Mouse (Mus musculus): ENCODE results near the gene Cep95. TPM values are rescaled to one million over a fixed set of nuclear protein-coding genes. Genes with fewer than 3 reads are reported as not detected.

The Cep95 gene
- polyA plus RNA-seq, 1 experiment, result 26.6 TPM

DNA sequence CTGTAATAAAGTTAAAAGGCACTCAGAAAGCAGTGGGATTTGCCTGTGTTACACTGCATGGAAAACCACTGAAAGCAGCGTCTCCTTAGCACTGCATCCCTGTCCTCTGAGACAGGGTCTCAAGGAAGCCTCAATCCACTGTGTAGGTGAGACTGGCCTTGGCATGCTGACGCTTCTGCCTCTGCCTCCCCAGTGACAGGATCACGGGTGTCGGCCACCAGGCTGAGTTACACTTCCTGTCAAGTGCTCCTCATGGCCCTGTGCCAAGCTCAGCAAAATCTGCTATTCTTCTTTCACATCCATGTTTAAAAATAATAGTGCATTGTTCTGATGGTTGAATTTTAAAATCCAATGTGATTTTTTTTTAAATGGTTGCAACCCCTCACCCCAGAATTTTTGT is 31.9 kb downstream of the Cep95 start:
- TF ChIP-seq CTCF (IDR thresholded peaks at IDR 0.05; ENCODE audit: low read depth, low read length) (no peak), POLR2A (IDR thresholded peaks at IDR 0.05; ENCODE audit: borderline replicate concordance, low read depth, low read length) (no peak)
- H3K27ac ChIP-seq (ENCODE audit: insufficient read depth, low read depth, low read length), result peak overlapping the region; percentile 94
- H3K4me1 ChIP-seq (ENCODE audit: control insufficient read depth, insufficient read depth, low read length), result peaks cover 55% of the 10 kb centered on the region
- H3K4me3 ChIP-seq (ENCODE audit: insufficient read depth, low read length), result no peak overlapping the region

DNA sequence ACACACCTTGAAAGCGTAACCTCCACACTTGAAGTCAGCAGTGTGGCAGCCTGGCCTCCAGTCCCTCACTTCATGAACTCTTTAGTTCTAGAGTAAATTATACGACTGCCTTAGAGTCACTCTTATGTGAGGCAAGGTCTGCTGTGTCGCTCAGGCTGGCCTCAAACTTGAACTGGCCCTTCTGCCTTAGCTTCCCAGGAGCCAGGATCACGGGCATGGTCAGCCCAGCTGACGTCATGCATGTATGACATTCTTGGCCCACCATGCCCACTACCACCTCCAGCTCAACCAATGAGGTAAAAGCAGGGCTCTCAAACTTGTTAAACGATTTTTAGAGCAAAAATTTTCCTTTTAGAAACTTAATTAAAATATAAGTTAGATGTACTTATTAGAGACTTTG is 32.3 kb downstream of the Cep95 start:
- H3K27ac ChIP-seq (ENCODE audit: insufficient read depth, low read depth, low read length), result peak overlapping the region; percentile 94
- TF ChIP-seq CTCF (IDR thresholded peaks at IDR 0.05; ENCODE audit: low read depth, low read length), result no peak
- TF ChIP-seq POLR2A (IDR thresholded peaks at IDR 0.05; ENCODE audit: borderline replicate concordance, low read depth, low read length), result no peak
- peaks cover 55% of the 10 kb centered on the region for H3K4me1 ChIP-seq (ENCODE audit: control insufficient read depth, insufficient read depth, low read length)
- no peak overlapping the region for H3K4me3 ChIP-seq (ENCODE audit: insufficient read depth, low read length)

DNA sequence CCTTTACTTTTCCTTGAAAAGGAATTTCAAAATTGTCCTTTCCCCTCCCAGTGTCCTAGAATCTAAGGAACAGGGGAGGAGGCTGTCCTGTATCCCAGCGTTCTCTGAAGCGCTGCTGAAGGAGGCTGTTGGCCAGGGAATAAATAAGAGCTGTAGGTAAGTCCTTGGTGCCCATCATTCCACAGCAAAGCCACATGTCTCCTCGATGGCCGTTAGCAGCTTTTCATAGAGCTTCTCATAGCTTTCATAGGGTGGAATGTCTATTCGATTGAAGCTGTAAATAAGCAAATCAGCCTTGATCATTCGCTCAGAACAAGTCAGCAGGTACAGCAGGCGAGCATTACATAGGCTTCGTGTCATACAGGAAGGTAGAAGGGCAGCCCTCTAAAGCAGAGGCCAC is 33.4 kb downstream of the Cep95 start:
- Histone ChIP-seq H3K27ac (ENCODE audit: insufficient read depth, low read depth, low read length) (no peak overlapping the region), H3K4me3 (ENCODE audit: insufficient read depth, low read length) (no peak overlapping the region)
- TF ChIP-seq POLR2A (IDR thresholded peaks at IDR 0.05; ENCODE audit: borderline replicate concordance, low read depth, low read length) (no peak), CTCF (IDR thresholded peaks at IDR 0.05; ENCODE audit: low read depth, low read length) (no peak)

DNA sequence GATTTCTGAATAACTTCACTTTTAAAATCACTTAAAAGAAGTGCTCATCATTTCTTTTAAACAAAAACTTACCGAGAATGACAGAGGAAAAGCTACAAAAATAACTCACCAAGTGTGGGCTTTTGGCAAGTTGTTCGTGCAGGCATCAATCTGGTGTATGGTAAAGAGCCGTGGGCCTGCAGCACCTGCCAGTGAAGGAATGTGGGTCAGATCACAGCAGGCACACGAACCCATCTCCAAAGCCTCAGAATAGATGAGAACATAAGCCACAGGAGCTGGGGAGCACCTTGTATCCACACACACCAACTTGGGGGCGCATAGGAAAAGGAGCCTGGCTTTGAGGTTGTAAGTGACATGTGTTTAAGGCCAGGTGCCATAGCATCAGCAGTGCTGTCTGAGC is 33.9 kb downstream of the Cep95 start:
- Histone ChIP-seq H3K27ac (ENCODE audit: insufficient read depth, low read depth, low read length) (peak overlapping the region; percentile 21), H3K4me1 (ENCODE audit: control insufficient read depth, insufficient read depth, low read length) (peaks cover 53% of the 10 kb centered on the region), H3K4me3 (ENCODE audit: insufficient read depth, low read length) (no peak overlapping the region)
- TF ChIP-seq POLR2A (IDR thresholded peaks at IDR 0.05; ENCODE audit: borderline replicate concordance, low read depth, low read length) (no peak), CTCF (IDR thresholded peaks at IDR 0.05; ENCODE audit: low read depth, low read length) (no peak)

More for the DNA sequence above, 33.4 kb downstream of the Cep95 start:
- H3K4me1 ChIP-seq (ENCODE audit: control insufficient read depth, insufficient read depth, low read length), result peaks cover 55% of the 10 kb centered on the region

DNA sequence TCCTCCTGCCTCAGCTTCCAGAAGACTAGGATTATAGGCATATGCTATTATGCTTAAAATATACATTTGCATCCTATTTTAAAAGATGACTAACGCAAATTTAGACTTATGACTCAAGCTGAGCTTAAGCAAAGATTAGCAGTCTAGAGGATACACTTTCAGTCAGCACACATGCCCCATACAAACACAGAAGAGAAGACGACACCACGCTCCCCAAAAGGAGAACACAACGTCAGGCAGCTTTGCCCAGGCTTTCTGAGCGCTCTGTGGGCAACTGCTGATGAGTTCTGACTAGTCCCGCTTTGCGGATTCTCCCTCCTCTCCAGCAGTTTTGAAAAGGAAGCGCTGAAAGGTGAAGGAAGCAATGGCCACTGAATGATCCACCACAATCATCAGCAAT is 34.7 kb downstream of the Cep95 start:
- no peak overlapping the region for H3K4me3 ChIP-seq (ENCODE audit: insufficient read depth, low read length)
- H3K27ac ChIP-seq (ENCODE audit: insufficient read depth, low read depth, low read length), result peak overlapping the region; percentile 45
- H3K4me1 ChIP-seq (ENCODE audit: control insufficient read depth, insufficient read depth, low read length), result peaks cover 45% of the 10 kb centered on the region
- no peak for TF ChIP-seq CTCF (IDR thresholded peaks at IDR 0.05; ENCODE audit: low read depth, low read length)
- TF ChIP-seq POLR2A (IDR thresholded peaks at IDR 0.05; ENCODE audit: borderline replicate concordance, low read depth, low read length), result no peak

DNA sequence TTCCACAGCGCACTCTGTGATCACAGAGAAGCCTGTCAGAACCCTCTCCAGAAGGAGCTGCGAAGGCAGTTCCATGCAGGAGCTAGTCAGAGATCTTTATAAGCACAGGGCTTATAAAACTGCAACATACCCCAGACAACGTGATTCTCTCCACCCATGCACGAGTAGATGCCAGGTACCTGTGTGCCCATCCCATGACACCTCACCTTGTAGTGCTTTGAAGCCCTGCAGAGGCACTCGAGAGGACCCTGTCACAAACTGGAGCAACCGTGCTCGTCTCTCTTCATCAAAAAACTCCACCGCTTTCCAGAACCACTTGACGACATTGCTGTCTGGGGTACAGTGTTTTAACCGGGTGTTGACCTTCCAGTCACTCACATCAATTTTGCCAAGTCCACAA is 35.4 kb downstream of the Cep95 start:
- Histone ChIP-seq H3K4me1 (ENCODE audit: control insufficient read depth, insufficient read depth, low read length) (peaks cover 38% of the 10 kb centered on the region), H3K4me3 (ENCODE audit: insufficient read depth, low read length) (no peak overlapping the region), H3K27ac (ENCODE audit: insufficient read depth, low read depth, low read length) (peak overlapping the region; percentile 45)
- TF ChIP-seq POLR2A (IDR thresholded peaks at IDR 0.05; ENCODE audit: borderline replicate concordance, low read depth, low read length) (no peak), CTCF (IDR thresholded peaks at IDR 0.05; ENCODE audit: low read depth, low read length) (no peak)

DNA sequence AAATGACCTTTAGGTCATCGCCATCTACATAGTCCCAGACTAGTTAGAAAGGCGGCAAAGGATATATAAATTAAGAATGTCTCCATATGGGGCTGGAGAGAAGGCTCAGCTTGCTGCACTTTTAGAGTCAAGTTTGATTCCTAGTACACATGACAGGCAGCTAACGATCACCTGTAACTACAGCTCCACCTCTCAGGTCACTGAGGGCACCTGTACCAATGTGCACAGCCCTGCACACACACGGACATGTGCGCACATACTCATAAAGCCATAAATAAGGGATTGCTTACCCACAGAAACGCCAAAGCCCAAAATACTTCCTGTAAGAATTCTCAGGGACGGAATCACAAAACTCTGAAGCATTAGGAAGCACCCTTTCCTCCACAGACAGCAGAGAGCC is 39.0 kb downstream of the Cep95 start:
- no peak overlapping the region for H3K27ac ChIP-seq (ENCODE audit: insufficient read depth, low read depth, low read length)
- TF ChIP-seq CTCF (IDR thresholded peaks at IDR 0.05; ENCODE audit: low read depth, low read length) (no peak), POLR2A (IDR thresholded peaks at IDR 0.05; ENCODE audit: borderline replicate concordance, low read depth, low read length) (no peak)
- peaks cover 11% of the 10 kb centered on the region for H3K4me1 ChIP-seq (ENCODE audit: control insufficient read depth, insufficient read depth, low read length)
- H3K4me3 ChIP-seq (ENCODE audit: insufficient read depth, low read length), result no peak overlapping the region

DNA sequence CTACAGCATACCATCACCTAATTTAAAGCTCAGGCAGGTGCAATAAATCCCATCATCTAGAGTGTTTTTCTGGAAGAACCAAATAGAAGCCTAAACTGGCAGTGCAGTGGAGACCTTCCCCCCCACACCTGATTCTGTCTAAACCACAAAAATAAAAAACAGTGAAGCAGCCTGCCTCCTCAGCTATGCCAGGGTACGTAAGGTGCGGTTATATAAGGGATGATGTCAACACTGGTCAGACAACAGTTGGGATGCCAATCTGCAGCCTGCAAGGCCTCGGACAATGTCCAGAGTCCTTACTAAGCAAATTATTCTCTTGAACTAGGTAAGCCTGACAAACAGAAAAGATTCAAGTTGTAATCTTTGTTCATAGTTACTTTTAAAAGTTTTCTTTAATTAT is 53.0 kb downstream of the Cep95 start:
- no peak for TF ChIP-seq CTCF (IDR thresholded peaks at IDR 0.05; ENCODE audit: low read depth, low read length)
- no peak for TF ChIP-seq POLR2A (IDR thresholded peaks at IDR 0.05; ENCODE audit: borderline replicate concordance, low read depth, low read length)
- Histone ChIP-seq H3K27ac (ENCODE audit: insufficient read depth, low read depth, low read length) (no peak overlapping the region), H3K4me1 (ENCODE audit: control insufficient read depth, insufficient read depth, low read length) (peaks cover 4% of the 10 kb centered on the region; the same call in 1 of the 2 replicates), H3K4me3 (ENCODE audit: insufficient read depth, low read length) (no peak overlapping the region)

DNA sequence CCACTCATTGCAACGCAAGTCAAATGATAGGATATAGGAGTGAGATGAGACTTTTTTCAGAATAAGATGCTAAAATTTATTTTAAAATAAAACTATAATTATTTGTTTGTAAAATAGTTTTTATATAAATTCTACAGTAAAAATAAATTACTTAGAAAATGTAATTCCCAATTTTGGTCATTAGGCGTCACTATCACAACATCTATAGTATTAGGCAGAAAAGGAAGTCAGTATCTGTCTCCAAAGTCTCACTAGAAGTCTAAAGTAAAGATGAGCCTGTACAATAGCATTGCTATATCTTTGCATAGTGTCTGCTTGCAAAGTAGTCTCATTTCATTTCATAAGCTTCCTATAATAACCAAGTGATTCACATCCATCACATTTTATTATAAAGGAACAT is 62.4 kb downstream of the Cep95 start:
- Histone ChIP-seq H3K27ac (ENCODE audit: insufficient read depth, low read depth, low read length) (no peak overlapping the region), H3K4me1 (ENCODE audit: control insufficient read depth, insufficient read depth, low read length) (no peaks in the 10 kb centered on the region), H3K4me3 (ENCODE audit: insufficient read depth, low read length) (no peak overlapping the region)
- TF ChIP-seq CTCF (IDR thresholded peaks at IDR 0.05; ENCODE audit: low read depth, low read length), result no peak
- TF ChIP-seq POLR2A (IDR thresholded peaks at IDR 0.05; ENCODE audit: borderline replicate concordance, low read depth, low read length), result no peak

Other genes starting within 250 kb of the Cep95 start
- 22.8 and 25.0 TPM in 2 replicates for gene Tex2, start 175.8 kb upstream of the Cep95 start, polyA plus RNA-seq (2012; ENCODE audit: insufficient read depth, insufficient read length, missing spikeins)
- gene Pecam1, start 38.6 kb upstream of the Cep95 start, polyA plus RNA-seq (2012; ENCODE audit: insufficient read depth, insufficient read length, missing spikeins), result 4.8 and 5.1 TPM in 2 replicates
- 202 and 222 TPM in 2 replicates for gene Milr1, start 38.0 kb upstream of the Cep95 start, polyA plus RNA-seq (2012; ENCODE audit: insufficient read depth, insufficient read length, missing spikeins)
- gene Polg2, start 9.7 kb upstream of the Cep95 start, polyA plus RNA-seq (2012; ENCODE audit: insufficient read depth, insufficient read length, missing spikeins), result 8.9 and 11.4 TPM in 2 replicates
- 1,156 and 1,201 TPM in 2 replicates for gene Ddx5, start 67 bp upstream of the Cep95 start, polyA plus RNA-seq (2012; ENCODE audit: insufficient read depth, insufficient read length, missing spikeins)
- 18.6 and 21.3 TPM in 2 replicates for gene Smurf2, start 131.5 kb downstream of the Cep95 start, polyA plus RNA-seq (2012; ENCODE audit: insufficient read depth, insufficient read length, missing spikeins)
- gene Kpna2, start 210.3 kb downstream of the Cep95 start, polyA plus RNA-seq (2012; ENCODE audit: insufficient read depth, insufficient read length, missing spikeins), result 72.2 and 79.5 TPM in 2 replicates
- not detected in 2 replicates for gene 1810010H24Rik, start 236.4 kb downstream of the Cep95 start, polyA plus RNA-seq (2012; ENCODE audit: insufficient read depth, insufficient read length, missing spikeins)

Measured in bone marrow macrophage, adult 2 months (primary cell).